Mouse (Mus musculus) forebrain, postnatal 0 days (tissue): ENCODE measurements at regions not wholly inside any gene's neighbourhood (a gene's known extent, or its start where the extent isn't known, plus 50 kb on each side); places are given as distances from the start of the nearest gene placed in this dataset.

ENCODE experiments used
- ATAC-seq: fragments of 200-750 bp; cut with Nextera tagmentation; 2 replicates; pipeline ENCODE4 v1.8.0; 2017; ENCODE audit warnings: mild to moderate bottlenecking, moderate library complexity
- DNase-seq: peaks from one replicate; pipeline ENCODE4 v3.0.0-alpha.2; 2015
- H3K27ac ChIP-seq: fragments of 300-500 bp; sonication (generic); 2 replicates; pipeline ENCODE4 v1.5.1; 2014; ENCODE audit warnings: low read depth, mild to moderate bottlenecking, antibody characterized with exemption, low read length, moderate library complexity, mixed read lengths
- H3K27me3 ChIP-seq: fragments of 300-500 bp; sonication (generic); 2 replicates; pipeline ENCODE4 v1.6.1; 2014; ENCODE audit warnings: mild to moderate bottlenecking, low read length, mixed read lengths; ENCODE audit not compliant: insufficient read depth
- H3K36me3 ChIP-seq: fragments of 300-500 bp; sonication (generic); 2 replicates; pipeline ENCODE4 v1.6.1; 2014; ENCODE audit warnings: mild to moderate bottlenecking, moderate library complexity; ENCODE audit not compliant: insufficient read depth
- H3K4me1 ChIP-seq: fragments of 300-500 bp; sonication (generic); 2 replicates; pipeline ENCODE4 v1.6.1; 2014; ENCODE audit warnings: antibody characterized with exemption; ENCODE audit not compliant: insufficient read depth
- H3K4me2 ChIP-seq: fragments of 300-500 bp; sonication (generic); 2 replicates; pipeline ENCODE4 v1.6.1; 2014; ENCODE audit warnings: low read depth, mild to moderate bottlenecking, moderate library complexity
- H3K4me3 ChIP-seq: fragments of 300-500 bp; sonication (generic); 2 replicates; pipeline ENCODE4 v1.5.1; 2014; ENCODE audit warnings: low read depth, low read length, mixed read lengths
- H3K9ac ChIP-seq: fragments of 300-500 bp; sonication (generic); 2 replicates; pipeline ENCODE4 v1.6.1; 2014; ENCODE audit warnings: mild to moderate bottlenecking
- H3K9me3 ChIP-seq: fragments of 300-500 bp; sonication (generic); 2 replicates; pipeline ENCODE4 v1.6.1; 2016; ENCODE audit warnings: low read length
- CTCF ChIP-seq: sonication (generic); IDR thresholded peaks from 2 replicates; pipeline ENCODE4 v1.5.1; 2016; ENCODE audit warnings: antibody characterized with exemption, control low read depth, low read depth
- WGBS: fragments of 180-500 bp; shearing (Covaris S2); extraction: QIAGEN DNeasy Blood & Tissue Kit; methylation state at CpG from one replicate; pipeline ENCODE4 v1.1.7; 2014; 5-methylcytosine and 5-hydroxymethylcytosine counted together

DNA sequence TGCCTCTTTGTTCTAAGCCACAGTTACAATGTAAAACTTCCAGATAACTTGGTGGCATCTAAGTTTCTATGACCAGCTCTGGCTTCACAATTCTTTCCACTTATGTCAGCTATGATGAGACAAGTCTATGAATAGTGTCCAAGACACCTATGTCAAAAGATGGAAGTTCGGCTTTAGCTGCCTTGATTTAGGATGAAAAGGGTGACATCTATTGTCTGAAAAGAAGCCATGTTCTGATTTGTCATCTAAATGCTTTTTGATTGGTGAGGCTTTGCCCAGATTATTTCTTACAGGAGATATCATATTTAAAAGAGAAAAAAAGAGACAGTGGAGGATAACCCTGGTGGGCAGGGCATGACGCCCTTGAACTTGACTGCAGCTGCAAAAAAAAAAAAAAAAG lies 116.7 kb upstream of the Cdc42ep3 start:
- 83% methylated on average over 2 of the region's 2 CpGs for WGBS
- TF ChIP-seq CTCF = no peak
- no peaks in the 10 kb centered on the region for H3K36me3 ChIP-seq

DNA sequence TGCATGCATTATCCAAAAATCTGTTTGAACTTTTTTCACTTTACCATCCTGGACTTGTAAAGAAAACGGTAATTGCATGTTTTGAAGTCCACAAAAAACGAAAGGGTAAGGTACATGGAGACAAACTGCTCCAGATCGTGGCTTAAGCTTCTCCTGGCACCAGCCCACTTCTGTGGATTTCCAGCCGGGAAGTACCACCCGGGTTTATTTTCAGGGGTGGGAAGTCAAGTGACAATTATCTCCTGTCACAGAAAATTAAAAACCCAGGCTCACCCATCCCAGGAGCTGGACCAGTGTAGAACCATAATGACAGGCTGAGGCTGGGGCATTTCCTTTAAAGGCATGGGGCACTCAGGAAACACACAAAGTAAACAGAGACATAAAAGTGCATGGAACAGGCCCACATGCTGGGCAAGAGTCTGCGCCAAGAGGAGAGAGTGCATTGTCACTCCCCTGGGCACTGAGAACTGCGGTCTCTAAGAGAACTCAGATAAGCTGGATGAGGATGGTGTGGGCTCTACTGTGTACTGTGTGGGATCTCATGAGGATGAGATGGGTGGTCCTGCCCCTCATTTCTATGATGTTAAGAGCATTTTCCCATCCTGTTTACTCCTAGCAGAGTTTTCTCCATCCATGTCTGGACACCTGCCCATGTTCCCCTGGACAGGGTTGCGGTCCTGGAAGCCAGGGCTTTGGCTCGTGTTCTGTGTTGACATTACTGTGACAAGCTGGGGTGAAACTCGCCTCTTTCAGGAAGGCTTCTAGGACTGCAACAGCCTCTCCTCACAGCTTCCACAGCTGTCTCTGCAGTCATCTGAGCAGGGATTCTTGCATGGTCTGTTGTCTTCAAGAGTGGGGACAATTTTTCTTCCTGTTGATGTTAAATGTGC lies 117.5 kb upstream of the Cdc42ep3 start:
- ATAC-seq = peak; percentile 65
- 51% methylated on average over 10 of the region's 10 CpGs for WGBS

More for the DNA sequence above, 116.7 kb upstream of the Cdc42ep3 start:
- no peaks in the 10 kb centered on the region for H3K9me3 ChIP-seq
- no peak overlapping the region for H3K9ac ChIP-seq
- no peaks in the 10 kb centered on the region for H3K27me3 ChIP-seq
- no peak overlapping the region for H3K4me2 ChIP-seq
- H3K27ac ChIP-seq = no peak overlapping the region
- no peak overlapping the region for H3K4me3 ChIP-seq
- ATAC-seq = no peak
- H3K4me1 ChIP-seq = no peaks in the 10 kb centered on the region
- DNase-seq = no peak

DNA sequence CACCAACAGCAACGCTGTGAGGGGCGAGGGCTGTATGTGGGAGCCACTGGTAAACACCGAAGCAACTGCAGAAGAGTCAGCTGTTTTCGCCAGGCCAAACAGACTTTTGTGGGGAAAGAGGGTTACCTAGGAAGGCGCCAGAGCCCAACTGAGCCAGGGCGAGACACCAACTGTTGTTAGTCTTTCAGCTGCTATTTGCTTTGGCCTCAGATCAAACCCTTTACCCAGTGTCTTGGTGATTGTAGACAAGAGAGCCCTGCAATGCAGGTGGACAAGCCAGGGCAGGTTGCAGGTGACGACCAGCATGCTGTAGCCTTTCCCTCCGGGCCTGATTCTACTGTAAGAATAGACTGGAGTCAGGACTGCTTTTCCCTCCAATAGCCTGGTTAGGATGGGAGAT lies 121.8 kb upstream of the Cdc42ep3 start:
- TF ChIP-seq CTCF = no peak
- no peak overlapping the region for H3K27ac ChIP-seq
- 82% methylated on average over 8 of the region's 8 CpGs for WGBS
- no peak overlapping the region for H3K4me3 ChIP-seq
- ATAC-seq (no peak), DNase-seq (no peak)
- H3K4me1 ChIP-seq = no peaks in the 10 kb centered on the region
- no peak overlapping the region for H3K9ac ChIP-seq
- no peaks in the 10 kb centered on the region for H3K9me3 ChIP-seq
- H3K36me3 ChIP-seq = no peaks in the 10 kb centered on the region
- no peaks in the 10 kb centered on the region for H3K27me3 ChIP-seq
- no peak overlapping the region for H3K4me2 ChIP-seq

More for the DNA sequence above, 117.5 kb upstream of the Cdc42ep3 start:
- no peak overlapping the region for H3K4me3 ChIP-seq
- H3K36me3 ChIP-seq = no peaks in the 10 kb centered on the region
- no peaks in the 10 kb centered on the region for H3K27me3 ChIP-seq
- H3K4me2 ChIP-seq = no peak overlapping the region
- H3K9ac ChIP-seq = no peak overlapping the region
- H3K27ac ChIP-seq = no peak overlapping the region
- H3K9me3 ChIP-seq = no peaks in the 10 kb centered on the region
- TF ChIP-seq CTCF = no peak
- no peak for DNase-seq
- H3K4me1 ChIP-seq = no peaks in the 10 kb centered on the region

DNA sequence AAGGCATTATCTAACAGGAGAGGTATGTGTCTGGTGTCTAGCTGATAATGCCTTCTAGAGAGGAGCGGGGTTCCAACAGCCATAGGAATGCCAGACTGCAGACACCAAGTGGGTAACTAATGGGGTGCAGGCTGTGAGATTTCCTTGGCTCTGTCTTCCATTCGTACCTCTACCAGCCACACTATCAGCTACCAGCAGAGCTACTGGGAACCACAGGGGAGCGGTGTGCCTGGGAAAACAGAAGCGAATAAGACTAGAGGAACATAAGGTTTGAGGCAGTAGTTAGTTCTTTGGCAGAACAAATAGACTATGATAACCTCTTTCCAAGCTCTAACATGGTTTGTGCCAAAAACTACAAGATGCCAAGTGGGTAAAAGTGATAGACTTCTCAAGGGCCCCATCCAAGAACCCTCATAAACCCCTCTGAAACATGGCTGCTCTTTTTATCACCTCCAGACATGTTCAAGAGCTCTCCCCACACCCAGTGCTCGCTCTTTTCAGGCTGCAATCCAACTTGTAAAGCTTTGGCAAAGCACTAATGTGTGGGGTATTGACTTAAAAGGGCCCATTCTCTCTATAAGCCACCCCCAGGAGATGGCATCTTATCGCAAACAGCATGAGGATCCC lies 126.3 kb upstream of the Cdc42ep3 start:
- H3K4me2 ChIP-seq = no peak overlapping the region
- 78% methylated on average over 6 of the region's 6 CpGs for WGBS
- no peaks in the 10 kb centered on the region for H3K36me3 ChIP-seq
- DNase-seq = peak; percentile 43
- ATAC-seq = peak; percentile 60
- no peaks in the 10 kb centered on the region for H3K9me3 ChIP-seq
- H3K27ac ChIP-seq = no peak overlapping the region
- no peak overlapping the region for H3K4me3 ChIP-seq
- no peak overlapping the region for H3K9ac ChIP-seq
- no peaks in the 10 kb centered on the region for H3K4me1 ChIP-seq
- TF ChIP-seq CTCF = no peak
- no peaks in the 10 kb centered on the region for H3K27me3 ChIP-seq

DNA sequence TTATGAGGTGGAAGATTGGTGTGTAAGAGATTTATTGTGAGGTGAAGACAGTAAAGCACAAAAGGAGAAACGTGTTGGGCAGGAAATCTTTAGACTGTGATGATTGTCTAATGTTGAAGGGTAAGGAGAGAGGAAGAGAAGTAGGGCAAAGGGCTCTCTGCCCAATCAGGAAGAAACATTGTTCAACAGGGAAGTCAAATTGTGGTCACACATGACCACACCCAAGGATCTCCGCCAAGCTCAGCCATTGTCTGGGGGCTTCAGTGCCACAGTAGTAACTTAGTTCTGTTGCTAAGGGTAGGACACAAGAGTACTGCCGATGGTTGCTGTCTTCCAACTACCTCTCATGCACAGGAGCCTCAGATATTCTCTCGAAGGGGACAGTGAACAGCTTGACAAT lies 127.0 kb upstream of the Cdc42ep3 start:
- Histone ChIP-seq H3K9me3 (no peaks in the 10 kb centered on the region), H3K9ac (no peak overlapping the region), H3K4me2 (no peak overlapping the region), H3K4me1 (no peaks in the 10 kb centered on the region), H3K36me3 (no peaks in the 10 kb centered on the region), H3K4me3 (no peak overlapping the region), H3K27ac (no peak overlapping the region), H3K27me3 (no peaks in the 10 kb centered on the region)
- no peak for TF ChIP-seq CTCF
- ATAC-seq = no peak
- 83% methylated on average over 4 of the region's 4 CpGs for WGBS
- DNase-seq = no peak

DNA sequence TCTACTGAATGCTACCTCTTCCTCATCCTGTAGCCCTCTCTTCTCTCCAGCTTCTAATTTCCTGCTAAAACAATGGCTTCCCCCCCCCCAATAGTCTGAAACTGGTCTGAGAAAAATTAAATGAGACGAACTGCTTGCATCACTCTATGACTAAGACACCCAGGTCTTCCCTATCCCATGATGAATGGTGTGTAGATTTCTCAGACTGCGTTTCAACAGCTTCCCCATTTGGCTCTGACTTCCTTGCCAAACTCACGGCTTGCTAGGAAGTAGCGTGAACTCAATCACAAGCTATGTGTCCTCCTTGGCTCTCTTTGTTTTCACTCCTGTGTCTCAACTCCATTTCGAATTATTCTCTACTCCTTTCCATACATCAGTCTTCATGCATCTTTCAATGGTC lies 126.4 kb upstream of the Rmdn2 start:
- no peak overlapping the region for H3K4me2 ChIP-seq
- DNase-seq (no peak), ATAC-seq (no peak)
- no peaks in the 10 kb centered on the region for H3K9me3 ChIP-seq
- no peaks in the 10 kb centered on the region for H3K36me3 ChIP-seq
- WGBS = 78% methylated on average over 5 of the region's 5 CpGs
- H3K27ac ChIP-seq = no peak overlapping the region
- H3K4me3 ChIP-seq = no peak overlapping the region
- no peak for TF ChIP-seq CTCF
- H3K27me3 ChIP-seq = no peaks in the 10 kb centered on the region
- no peak overlapping the region for H3K9ac ChIP-seq
- no peaks in the 10 kb centered on the region for H3K4me1 ChIP-seq

DNA sequence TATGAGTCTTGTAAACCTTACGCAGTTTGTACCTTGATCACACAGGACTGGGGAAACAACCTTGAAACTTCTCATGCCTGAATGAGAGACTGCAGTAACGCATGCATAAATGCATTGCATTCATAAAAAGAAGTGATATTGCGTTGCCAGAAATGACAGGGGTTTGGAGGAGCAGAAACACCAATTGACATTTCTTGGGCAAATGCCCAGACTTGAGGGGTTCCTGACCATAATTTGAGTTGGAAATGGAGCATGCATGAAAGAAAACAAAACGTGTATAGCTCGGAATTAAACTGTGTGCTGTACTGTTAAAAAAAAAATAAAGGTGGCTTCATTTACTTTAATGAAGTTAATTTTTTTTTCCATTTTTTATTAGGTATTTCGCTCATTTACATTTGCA lies 122.4 kb upstream of the Rmdn2 start:
- TF ChIP-seq CTCF = no peak
- WGBS = 64% methylated on average over 6 of the region's 6 CpGs
- no peak for ATAC-seq

More for the DNA sequence above, 122.4 kb upstream of the Rmdn2 start:
- Histone ChIP-seq H3K9me3 (no peaks in the 10 kb centered on the region), H3K9ac (no peak overlapping the region), H3K36me3 (no peaks in the 10 kb centered on the region), H3K4me1 (no peaks in the 10 kb centered on the region), H3K27ac (no peak overlapping the region), H3K27me3 (no peaks in the 10 kb centered on the region), H3K4me2 (no peak overlapping the region), H3K4me3 (no peak overlapping the region)
- DNase-seq = no peak
